Mouse (Mus musculus) mature B cell (primary cell): ENCODE measurements around the gene Spindoc.

Experiments
- in situ Hi-C: fragments of 300-500 bp; cut with MboI; formaldehyde crosslinking; loops from 2 replicates; pipeline ENCODE4 v1.14.3; 2019

Spindoc gene

DNA sequence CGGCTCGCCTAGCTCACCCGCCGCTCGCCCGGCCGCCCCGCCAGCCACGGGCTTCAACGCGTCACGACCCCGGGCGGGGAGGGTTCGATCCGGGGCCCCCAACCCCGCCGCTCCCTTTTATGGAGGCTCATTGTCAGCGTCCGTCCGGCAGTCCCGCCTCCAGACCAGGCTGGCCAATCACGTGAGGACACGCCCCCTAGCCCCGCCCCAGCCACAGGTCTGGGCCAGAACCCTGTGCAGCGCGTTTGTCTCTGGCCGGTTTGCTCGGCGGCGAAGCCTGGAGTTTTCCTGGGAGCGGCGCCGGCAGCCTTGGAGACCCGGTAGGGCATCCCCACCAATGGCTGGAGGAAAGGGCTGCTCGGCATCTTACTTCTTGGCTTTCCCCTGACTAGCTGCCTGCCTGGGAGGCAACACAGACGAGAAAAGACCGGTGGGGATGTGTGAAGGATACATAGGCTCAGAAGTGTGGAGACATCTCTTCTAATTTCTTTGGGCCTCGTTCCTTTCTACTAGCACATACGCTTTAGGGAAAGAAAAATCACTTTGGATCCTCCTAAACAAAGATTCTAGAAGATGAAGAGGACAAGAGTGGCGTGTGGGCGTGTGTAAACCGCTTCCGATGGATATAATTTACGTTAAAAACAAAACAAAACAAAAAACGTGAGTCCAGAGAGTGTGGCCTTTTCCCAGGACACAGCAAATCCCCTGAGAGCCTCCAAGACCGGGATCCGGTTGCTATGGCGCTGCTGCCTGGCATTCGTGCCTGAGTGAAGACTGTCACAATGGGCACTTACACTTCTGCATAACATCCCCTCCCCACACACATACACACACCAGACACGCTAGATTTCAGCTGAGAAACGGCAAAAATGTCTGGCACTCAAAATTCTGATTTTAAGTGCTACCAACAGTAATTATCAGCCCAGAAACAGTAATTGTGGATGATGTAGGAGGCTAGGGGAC, at the start of gene Spindoc:
Gene Spindoc, minus strand, starts transcription at position 92 of the 963 bp plus-strand sequence.
- in situ Hi-C loops: no loop called here

DNA sequence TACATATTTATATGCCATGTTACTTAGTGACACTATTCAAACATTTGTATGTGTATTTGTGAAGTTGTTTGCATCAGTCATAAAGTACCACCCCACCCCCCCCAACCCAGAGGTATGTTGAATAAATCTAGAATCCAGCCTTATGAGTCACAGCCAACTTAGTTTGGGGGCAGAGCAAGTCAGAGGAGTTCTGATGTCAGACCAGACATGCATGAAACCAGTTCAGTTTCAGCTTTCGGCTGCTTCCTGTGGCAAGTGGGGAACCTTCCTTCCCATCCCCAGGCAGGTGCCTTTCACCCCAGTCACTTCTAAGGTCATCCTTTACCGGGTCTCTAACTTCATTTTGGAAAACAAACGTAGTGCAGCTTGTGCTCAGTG, 42.6 kb upstream of the Spindoc start:
- in situ Hi-C loops: no loop called here

DNA sequence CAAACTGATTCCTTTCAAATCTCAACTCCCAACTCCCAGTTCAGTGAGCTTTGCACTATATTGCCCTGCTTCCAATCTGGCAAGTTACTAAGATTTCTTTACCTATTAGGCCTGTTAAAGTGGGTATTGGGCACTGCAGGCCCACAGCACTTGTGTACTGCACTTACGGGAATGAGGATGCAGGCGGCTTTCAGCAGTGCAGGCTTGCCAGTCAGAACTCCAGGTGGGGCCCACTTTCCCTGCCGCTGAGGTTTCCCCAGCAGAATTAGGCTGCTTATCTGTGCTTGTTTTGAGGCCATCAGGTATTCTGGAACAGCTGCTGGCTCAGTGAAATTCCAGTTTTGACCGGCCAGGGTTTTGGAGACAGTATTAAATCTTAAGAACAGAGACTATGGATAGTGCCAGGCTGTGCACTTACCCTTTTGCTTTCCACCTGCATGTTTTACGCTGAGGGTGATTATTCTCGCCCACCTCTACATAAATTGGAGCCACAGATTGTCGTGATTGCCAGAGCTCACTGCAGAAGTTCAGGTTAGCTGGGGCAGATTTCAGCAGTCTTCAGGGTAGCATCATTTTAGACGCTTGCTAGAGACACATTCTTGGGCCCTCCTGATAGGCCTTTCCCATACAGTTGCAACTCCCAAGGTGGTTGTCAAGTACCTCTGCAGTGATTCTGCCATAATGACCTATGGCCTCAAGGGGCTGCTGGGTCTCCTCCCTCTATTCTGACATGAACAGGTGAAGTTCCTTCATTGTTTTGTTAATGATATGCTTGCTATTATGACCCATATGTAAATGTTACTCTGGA, 42.0 kb upstream of the Spindoc start:
- in situ Hi-C loops: loop anchor here (25.0 kb wide), 1 partner anchor 362 kb away; the partner anchor contains the start of gene Macrod1

DNA sequence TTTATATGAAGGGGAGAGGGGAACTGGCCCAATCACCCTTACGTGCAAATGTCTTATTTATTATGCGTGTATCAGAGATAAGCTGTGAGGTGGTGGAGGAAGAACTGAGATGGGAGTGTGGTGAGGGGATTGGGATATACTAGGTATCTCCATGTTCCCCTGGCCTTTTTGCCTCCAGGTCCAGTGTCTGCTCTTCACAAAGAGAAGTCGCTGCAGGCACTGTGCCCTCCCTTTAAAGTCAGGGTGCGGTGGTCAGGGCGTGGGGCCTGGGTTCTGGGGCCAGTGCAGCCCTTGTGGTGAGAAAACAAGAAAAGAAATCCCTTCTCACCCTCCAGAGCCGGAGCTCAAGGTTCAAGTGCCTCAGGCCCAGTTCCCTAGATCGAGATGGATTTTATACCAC, 41.3 kb upstream of the Spindoc start:
- in situ Hi-C loops: loop anchor here (25.0 kb wide), 1 partner anchor 362 kb away; the partner anchor contains the start of gene Macrod1

GRCm38 (mm10) chr19:7423656-7424030, 40.8 kb upstream of the Spindoc start:
- in situ Hi-C loops: loop anchor here (25.0 kb wide), 1 partner anchor 361 kb away; the partner anchor contains the start of gene Macrod1

DNA sequence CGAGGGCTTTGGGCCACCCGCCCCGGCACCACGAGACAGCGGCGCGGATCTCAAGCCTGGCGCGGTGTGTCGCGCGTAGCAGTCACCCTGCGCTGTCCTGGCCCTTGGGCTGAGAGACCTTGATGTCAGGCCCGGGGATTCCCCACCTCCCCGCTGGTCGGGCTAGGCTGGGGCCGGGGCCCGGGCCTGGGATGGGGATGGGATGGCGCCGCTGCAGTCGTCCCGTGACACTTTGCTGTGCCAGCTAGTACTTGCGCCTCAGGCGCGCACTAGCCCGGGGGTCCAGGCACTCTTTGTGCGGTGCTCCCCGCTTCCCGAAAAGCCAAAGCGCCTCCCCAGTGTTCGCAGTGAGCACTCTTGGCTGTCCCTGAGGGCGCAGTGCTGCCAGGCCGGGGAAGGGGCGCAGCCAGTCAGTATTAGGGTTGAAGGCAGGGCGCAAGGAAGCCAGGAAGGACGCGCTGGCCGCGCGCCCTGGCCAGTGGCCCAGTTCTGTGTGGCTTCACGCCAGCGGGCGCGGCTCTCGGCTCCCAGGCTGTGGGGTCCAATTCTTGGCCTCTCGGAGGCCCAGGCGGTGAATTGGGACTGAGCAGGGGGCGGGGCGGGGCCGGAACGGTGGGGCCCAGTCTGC, 40.3 kb upstream of the Spindoc start:
- in situ Hi-C loops: loop anchor here (25.0 kb wide), 1 partner anchor 361 kb away; the partner anchor contains the start of gene Macrod1

DNA sequence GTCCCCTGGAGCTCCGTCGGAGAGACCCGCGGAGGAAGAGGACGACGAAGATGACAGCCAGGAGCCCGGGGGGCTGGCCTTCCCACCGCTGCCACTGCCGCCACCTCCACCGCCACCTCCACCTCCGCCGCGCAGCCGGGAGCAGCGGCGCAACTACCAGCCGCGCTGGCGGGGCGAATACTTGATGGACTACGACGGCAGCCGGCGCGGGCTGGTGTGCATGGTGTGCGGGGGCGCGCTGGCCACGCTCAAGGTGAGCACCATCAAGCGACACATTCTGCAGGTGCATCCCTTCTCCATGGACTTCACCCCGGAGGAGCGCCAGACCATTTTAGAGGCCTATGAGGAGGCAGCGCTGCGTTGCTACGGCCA, 39.8 kb upstream of the Spindoc start:
- in situ Hi-C loops: loop anchor here (25.0 kb wide), 1 partner anchor 360 kb away; the partner anchor contains the start of gene Macrod1

GRCm38 (mm10) chr19:7421602-7422591, 39.1 kb upstream of the Spindoc start:
- in situ Hi-C loops: loop anchor here (25.0 kb wide), 1 partner anchor 360 kb away; the partner anchor contains the start of gene Macrod1

- in situ Hi-C loops: loop anchor here (25.0 kb wide), 1 partner anchor 359 kb away; the partner anchor contains the start of gene Macrod1
Observed at GRCm38 (mm10) chr19:7420841-7421601, 38.2 kb upstream of the Spindoc start.

DNA sequence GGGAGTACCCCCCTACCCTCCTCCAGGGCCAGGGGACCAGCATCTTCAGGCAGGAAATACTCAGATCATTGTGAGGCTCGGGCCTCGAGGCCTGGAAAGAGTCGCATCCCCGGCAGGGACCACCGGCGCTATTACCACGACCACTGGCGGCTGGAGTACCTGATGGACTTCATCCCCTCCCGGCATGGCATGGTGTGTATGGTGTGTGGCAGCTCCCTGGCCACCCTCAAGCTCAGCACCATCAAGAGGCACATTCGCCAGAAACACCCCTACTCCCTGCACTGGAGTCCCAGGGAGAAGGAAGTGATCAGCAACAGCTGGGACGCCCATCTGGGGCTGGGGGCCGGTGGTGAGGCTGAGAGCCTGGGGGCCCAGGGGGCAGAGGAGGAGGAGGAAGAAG, 37.3 kb upstream of the Spindoc start:
- in situ Hi-C loops: loop anchor here (25.0 kb wide), 1 partner anchor 358 kb away; the partner anchor contains the start of gene Macrod1

DNA sequence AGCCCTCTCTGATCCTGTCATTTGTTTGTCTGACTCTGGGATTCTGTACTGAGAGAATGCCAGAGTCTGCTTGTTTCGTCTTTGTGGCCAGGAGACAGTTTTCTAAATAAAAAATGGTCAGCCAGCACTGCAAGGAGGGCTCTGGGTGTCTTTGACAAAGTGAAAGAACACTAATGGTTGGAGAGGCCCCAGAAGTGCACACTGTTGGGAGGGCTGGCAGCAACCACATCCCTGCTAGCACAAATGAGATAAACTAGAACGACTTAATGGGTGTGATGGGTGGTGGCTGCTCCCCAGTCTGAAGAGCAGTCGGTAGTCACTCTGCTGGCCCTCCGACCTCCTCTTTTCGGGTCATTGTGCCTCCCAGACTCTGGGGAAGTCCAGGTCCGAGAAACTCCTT, 36.3 kb upstream of the Spindoc start:
- in situ Hi-C loops: loop anchor here (10.0 to 25.0 kb wide), 2 partner anchors 154 to 357 kb away; partner anchors contain the start of genes Macrod1 and Rcor2

DNA sequence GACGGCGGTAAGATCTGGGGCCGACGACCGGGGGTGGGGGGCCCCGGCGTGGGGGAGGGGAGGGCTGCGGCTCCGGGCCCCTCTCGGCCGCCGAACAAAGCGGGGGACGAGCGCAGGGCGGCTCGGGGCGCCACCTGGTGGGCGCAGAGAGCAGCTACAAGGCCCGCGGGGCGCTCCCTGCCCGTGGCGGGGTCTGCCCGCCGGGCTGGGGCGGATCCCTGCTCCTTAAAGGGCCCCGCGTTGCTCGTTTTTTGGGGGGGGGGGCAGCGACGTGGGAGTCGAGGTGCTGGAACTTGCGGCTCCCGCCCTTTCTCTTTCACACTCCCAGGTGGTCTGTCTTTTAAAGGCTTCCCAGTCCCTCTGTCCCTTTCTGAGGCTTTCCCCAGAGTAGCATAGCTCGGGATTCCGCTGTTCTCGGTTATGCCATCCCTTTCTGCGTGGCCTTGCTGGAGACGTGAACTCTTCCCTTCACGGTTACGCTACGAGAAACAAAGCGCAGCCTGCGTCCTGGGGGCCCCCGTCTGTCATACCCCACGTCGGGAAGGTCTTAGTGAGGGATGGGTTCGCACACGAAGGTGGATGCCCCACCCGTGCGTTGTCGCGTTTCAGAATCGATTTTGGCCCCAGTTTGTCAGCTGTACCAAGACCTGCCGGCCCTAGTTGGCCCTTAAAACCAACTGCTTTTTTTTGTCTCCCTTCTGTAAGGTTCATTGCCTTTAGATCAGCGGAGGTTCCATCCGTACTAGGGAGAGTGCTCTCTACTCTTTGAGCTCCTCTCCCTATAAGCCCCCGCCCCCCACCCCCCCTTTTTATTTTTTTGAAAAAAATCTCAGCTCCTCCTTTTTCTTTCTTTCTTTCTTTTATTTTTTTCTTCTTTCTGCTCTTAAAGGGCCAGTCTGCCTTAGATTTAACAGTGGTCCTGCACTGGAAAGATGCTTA, 35.4 kb upstream of the Spindoc start:
- in situ Hi-C loops: loop anchor here (10.0 to 25.0 kb wide), 2 partner anchors 153 to 356 kb away; partner anchors contain the start of genes Macrod1 and Rcor2

- in situ Hi-C loops: loop anchor here (10.0 to 25.0 kb wide), 2 partner anchors 152 to 355 kb away; partner anchors contain the start of genes Macrod1 and Rcor2
Observed at GRCm38 (mm10) chr19:7416834-7417735, 34.3 kb upstream of the Spindoc start, which contains the start of gene 2700081O15Rik. Gene 2700081O15Rik, plus strand, starts transcription at chr19:7417625.

DNA sequence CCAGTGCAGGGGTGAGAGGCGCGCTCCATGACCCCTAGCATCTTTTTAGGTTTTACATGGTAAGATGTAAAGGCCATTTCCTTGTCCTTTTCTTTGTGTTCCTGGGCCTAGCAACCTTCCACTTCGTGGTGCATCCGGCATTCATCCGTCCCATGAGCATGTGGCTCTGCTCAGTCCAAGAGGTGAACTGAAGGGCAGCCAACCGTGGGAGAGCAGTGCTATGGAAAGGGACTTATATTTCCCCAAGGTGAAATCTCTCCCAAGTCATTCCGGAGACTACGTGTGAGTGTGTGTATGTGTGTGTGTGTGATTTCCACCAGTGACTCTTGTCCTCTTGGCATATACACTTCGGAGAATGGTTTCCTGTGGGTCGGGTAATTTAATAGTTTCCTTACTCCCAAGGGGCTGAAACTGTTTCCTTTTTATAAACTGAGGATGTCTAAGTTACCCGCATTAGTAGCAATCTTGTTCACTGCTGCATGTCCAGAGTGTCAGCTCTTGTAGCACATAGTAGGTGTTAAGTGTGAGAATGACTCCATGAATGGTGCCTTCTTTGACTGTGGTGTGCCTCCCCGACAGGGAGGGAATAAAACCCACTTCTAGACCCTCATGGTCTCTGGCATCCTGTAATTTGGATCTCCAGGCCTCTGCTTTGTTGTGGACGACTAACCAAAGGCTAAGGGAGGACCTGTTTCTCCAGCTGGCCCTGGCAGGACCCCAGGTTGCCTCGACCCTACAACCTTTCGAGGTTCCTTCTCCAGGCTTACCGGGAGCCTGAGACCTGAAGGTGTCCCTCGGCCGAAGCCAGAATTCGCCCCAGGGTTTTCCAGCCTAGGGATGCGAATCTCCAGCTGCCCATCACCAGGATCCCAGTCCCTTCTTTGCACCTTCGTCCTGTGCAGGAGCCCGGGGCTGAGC, 33.4 kb upstream of the Spindoc start:
- in situ Hi-C loops: loop anchor here (10.0 to 25.0 kb wide), 2 partner anchors 151 to 354 kb away; partner anchors contain the start of genes Macrod1 and Rcor2

DNA sequence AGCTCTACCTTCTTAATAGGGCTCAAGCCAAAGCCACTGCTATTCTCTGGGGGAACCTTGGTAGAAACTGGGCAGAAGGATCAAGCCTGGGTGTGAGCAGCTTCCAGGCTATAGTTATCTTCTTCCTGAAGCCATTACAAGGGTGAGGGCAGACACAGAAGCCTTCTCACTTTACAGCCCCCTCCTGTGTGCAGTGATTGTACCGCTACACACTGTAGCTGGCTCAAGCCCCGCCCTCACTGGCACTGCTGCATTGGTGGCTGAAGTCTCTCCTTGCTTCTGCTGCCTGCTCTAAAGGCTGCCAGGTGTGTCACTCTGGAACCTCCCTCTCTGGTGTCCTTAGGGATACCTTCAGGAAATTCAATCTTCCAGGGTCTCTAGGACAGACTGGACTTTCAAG, 29.6 kb upstream of the Spindoc start:
- in situ Hi-C loops: loop anchor here (10.0 to 25.0 kb wide), 2 partner anchors 148 to 350 kb away; partner anchors contain the start of genes Macrod1 and Rcor2
